Mouse (Mus musculus) cerebellum, postnatal 14 days (tissue): ENCODE results near the gene Arhgap18.

ENCODE experiments used
- DNase-seq, 2 experiments: peaks; one replicate each; pipeline ENCODE4 v3.0.0; 2021; ENCODE audit warnings: mixed read lengths in 2 of 2

Gene Arhgap18

GRCm38 (mm10) chr10:26752929-26753567, at the start of gene Arhgap18:
Gene Arhgap18, plus strand, starts transcription at chr10:26753421.
- DNase-seq: no peak

GRCm38 (mm10) chr10:26710458-26711011, 42.7 kb upstream of the Arhgap18 start:
- no peak for DNase-seq

- DNase-seq: peak; percentile 59 to 63
Observed at GRCm38 (mm10) chr10:26711068-26711467, 42.2 kb upstream of the Arhgap18 start.

GRCm38 (mm10) chr10:26713986-26714385, 39.2 kb upstream of the Arhgap18 start:
- no peak for DNase-seq

GRCm38 (mm10) chr10:26724704-26725103, 28.5 kb upstream of the Arhgap18 start:
- no peak for DNase-seq

GRCm38 (mm10) chr10:26725255-26725654, 28.0 kb upstream of the Arhgap18 start:
- no peak for DNase-seq

GRCm38 (mm10) chr10:26750827-26751226, 2.4 kb upstream of the Arhgap18 start:
- no peak for DNase-seq

GRCm38 (mm10) chr10:26752064-26752928, 925 bp upstream of the Arhgap18 start:
- peak; percentile 54 to 64 for DNase-seq

- DNase-seq: no peak
Observed at GRCm38 (mm10) chr10:26754006-26754405, 785 bp downstream of the Arhgap18 start.

- no peak for DNase-seq
Observed at GRCm38 (mm10) chr10:26757231-26757630, 4.0 kb downstream of the Arhgap18 start.

GRCm38 (mm10) chr10:26759469-26759868, 6.2 kb downstream of the Arhgap18 start:
- no peak for DNase-seq

- no peak for DNase-seq
Observed at GRCm38 (mm10) chr10:26761103-26761502, 7.9 kb downstream of the Arhgap18 start.

GRCm38 (mm10) chr10:26761991-26762903, 9.0 kb downstream of the Arhgap18 start:
- no peak for DNase-seq

- no peak for DNase-seq
Observed at GRCm38 (mm10) chr10:26767196-26767595, 14.0 kb downstream of the Arhgap18 start.

GRCm38 (mm10) chr10:26768943-26769342, 15.7 kb downstream of the Arhgap18 start:
- DNase-seq: no peak

- no peak for DNase-seq
Observed at GRCm38 (mm10) chr10:26770035-26770434, 16.8 kb downstream of the Arhgap18 start.

- DNase-seq: peak; percentile 37 to 45
Observed at GRCm38 (mm10) chr10:26771938-26772623, 18.9 kb downstream of the Arhgap18 start.

GRCm38 (mm10) chr10:26772624-26773540, 19.7 kb downstream of the Arhgap18 start:
- DNase-seq: peak; percentile 64 to 67

- no peak for DNase-seq
Observed at GRCm38 (mm10) chr10:26773541-26773940, 20.3 kb downstream of the Arhgap18 start.

GRCm38 (mm10) chr10:26774266-26774665, 21.0 kb downstream of the Arhgap18 start:
- no peak for DNase-seq

- no peak for DNase-seq
Observed at GRCm38 (mm10) chr10:26776443-26776842, 23.2 kb downstream of the Arhgap18 start.
